In the genomic region with DNA sequence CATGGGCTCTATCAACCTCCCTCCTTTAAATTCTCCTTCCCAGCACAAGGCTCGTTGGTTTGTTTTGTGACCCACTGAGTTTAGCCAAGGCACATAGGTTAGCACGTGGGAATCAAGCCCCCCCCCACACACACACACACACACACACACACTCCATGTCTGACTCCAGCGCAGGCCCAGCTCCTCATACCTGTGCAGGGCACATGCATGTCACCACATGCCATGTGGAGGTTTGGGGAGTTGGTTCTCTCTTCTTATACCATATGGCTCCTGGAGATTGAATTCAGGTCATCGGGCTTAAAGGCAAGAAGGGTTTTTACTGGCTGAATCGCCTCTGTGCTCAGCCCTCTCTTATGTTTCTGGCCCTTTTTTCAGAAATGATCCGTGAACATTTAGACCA, we compare ENCODE assay signal across 17 mouse cellular contexts.
"Had no signal": no experiment of that assay in that cellular context is flagged by ENCODE, and none has a peak within 500 bp of the region (broad histone marks: within the 10 kb centered on the region; RNA-seq: fewer than 3 reads in every experiment).

No protein-coding gene starts in this region.

- H3K27ac ChIP-seq: midbrain, embryonic 10.5 days; midbrain, embryonic 12.5 days; neural tube, embryonic 13.5 days; neural tube, embryonic 15.5 days had no signal

- H3K27me3 ChIP-seq: midbrain, embryonic 12.5 days; neural tube, embryonic 13.5 days; neural tube, embryonic 15.5 days had no signal

- H3K4me3 ChIP-seq: midbrain, embryonic 10.5 days; midbrain, embryonic 12.5 days; myocyte; neural tube, embryonic 13.5 days; neural tube, embryonic 15.5 days had no signal

- DNase-seq: lung, adult 18-20 months; lung, embryonic 14.5 days; lung, postnatal 10 days; lung, postnatal 4 days; midbrain, embryonic 14.5 days; right cerebral cortex, adult 18-20 months; right cerebral cortex, postnatal 25 days; right cerebral cortex, postnatal 4 days; spleen, adult 18-20 months; thymus, adult 18-20 months; thymus, postnatal 14 days; thymus, postnatal 36 days had no signal
